Mouse (Mus musculus): Measurements from ENCODE around the gene Impg2.

The Impg2 gene

GRCm38 (mm10) chr16:56204051-56204450 lies at the start of gene Impg2:
Gene Impg2 (plus strand): TSS chr16:56204313.
- DNase-seq (ENCODE audit: low spot score in 2 of 2) = no peak

GRCm38 (mm10) chr16:56163466-56163865 lies 40.6 kb upstream of the Impg2 start:
- no peak for DNase-seq (ENCODE audit: low spot score in 2 of 2)

GRCm38 (mm10) chr16:56170247-56170646 lies 33.9 kb upstream of the Impg2 start:
- no peak for DNase-seq (ENCODE audit: low spot score in 2 of 2)

- no peak for DNase-seq (ENCODE audit: low spot score in 2 of 2)
These were observed 28.1 kb upstream of the Impg2 start for GRCm38 (mm10) chr16:56175867-56176581.

- DNase-seq (ENCODE audit: low spot score in 2 of 2) = no peak
These were observed 17.2 kb upstream of the Impg2 start for GRCm38 (mm10) chr16:56186863-56187262.

- DNase-seq (ENCODE audit: low spot score in 2 of 2) = no peak
These were observed 15.9 kb upstream of the Impg2 start for GRCm38 (mm10) chr16:56188198-56188597.

GRCm38 (mm10) chr16:56212740-56213139 lies 8.6 kb downstream of the Impg2 start:
- DNase-seq (ENCODE audit: low spot score in 2 of 2) = no peak

- no peak for DNase-seq (ENCODE audit: low spot score in 2 of 2)
These were observed 23.6 kb downstream of the Impg2 start for GRCm38 (mm10) chr16:56227686-56228085.

GRCm38 (mm10) chr16:56229455-56229854 lies 25.3 kb downstream of the Impg2 start:
- no peak for DNase-seq (ENCODE audit: low spot score in 2 of 2)

- DNase-seq (ENCODE audit: low spot score in 2 of 2) = peak in 1 of 2 experiments; percentile 5
These were observed 27.2 kb downstream of the Impg2 start for GRCm38 (mm10) chr16:56231300-56231699.

GRCm38 (mm10) chr16:56232736-56233135 lies 28.6 kb downstream of the Impg2 start:
- no peak for DNase-seq (ENCODE audit: low spot score in 2 of 2)

- no peak for DNase-seq (ENCODE audit: low spot score in 2 of 2)
These were observed 41.9 kb downstream of the Impg2 start for GRCm38 (mm10) chr16:56246031-56246430.

GRCm38 (mm10) chr16:56273917-56274316 lies 69.8 kb downstream of the Impg2 start:
- DNase-seq (ENCODE audit: low spot score in 2 of 2) = no peak

- no peak for DNase-seq (ENCODE audit: low spot score in 2 of 2)
These were observed 74.9 kb downstream of the Impg2 start for GRCm38 (mm10) chr16:56279060-56279459.

GRCm38 (mm10) chr16:56279752-56280151 lies 75.6 kb downstream of the Impg2 start:
- DNase-seq (ENCODE audit: low spot score in 2 of 2) = no peak

- no peak for DNase-seq (ENCODE audit: low spot score in 2 of 2)
These were observed 77.2 kb downstream of the Impg2 start for GRCm38 (mm10) chr16:56281336-56281735.

- no peak for DNase-seq (ENCODE audit: low spot score in 2 of 2)
These were observed 79.2 kb downstream of the Impg2 start for GRCm38 (mm10) chr16:56283330-56283729.

GRCm38 (mm10) chr16:56283873-56284272 lies 79.8 kb downstream of the Impg2 start:
- no peak for DNase-seq (ENCODE audit: low spot score in 2 of 2)

GRCm38 (mm10) chr16:56286076-56286475 lies 82.0 kb downstream of the Impg2 start:
- DNase-seq (ENCODE audit: low spot score in 2 of 2) = no peak

- no peak for DNase-seq (ENCODE audit: low spot score in 2 of 2)
These were observed 82.9 kb downstream of the Impg2 start for GRCm38 (mm10) chr16:56286977-56287376.

GRCm38 (mm10) chr16:56294887-56295286 lies 90.8 kb downstream of the Impg2 start:
- DNase-seq (ENCODE audit: low spot score in 2 of 2) = no peak

- no peak for DNase-seq (ENCODE audit: low spot score in 2 of 2)
These were observed 92.0 kb downstream of the Impg2 start for GRCm38 (mm10) chr16:56295888-56296648.

- DNase-seq (ENCODE audit: low spot score in 2 of 2) = no peak
These were observed 94.1 kb downstream of the Impg2 start for GRCm38 (mm10) chr16:56298248-56298647.

All from natural killer cell, adult 2 months (primary cell).